Mouse (Mus musculus) limb, embryonic 12.5 days (tissue): ENCODE results near the gene Rsph3b. TPM values are rescaled to one million over a fixed set of nuclear protein-coding genes. Genes with fewer than 3 reads are reported as not detected.
"Not testable (repeated sequence)": the region's sequence is repeated elsewhere in the genome, so short reads cannot be mapped to it uniquely, and the experiment has no call there.

ENCODE experiments used
- ATAC-seq: fragments of 200-750 bp; cut with Nextera tagmentation; 2 replicates; pipeline ENCODE4 v1.8.0; 2017; ENCODE audit warnings: low read depth, moderate TSS enrichment; ENCODE audit not compliant: insufficient number of reproducible peaks, insufficient read depth, low FRiP score, low TSS enrichment
- H3K27ac ChIP-seq: fragments of 300-500 bp; sonication (generic); 2 replicates; pipeline ENCODE4 v1.5.1; 2016; ENCODE audit warnings: mild to moderate bottlenecking, moderate library complexity
- H3K27me3 ChIP-seq: fragments of 300-500 bp; sonication (generic); 2 replicates; pipeline ENCODE4 v1.6.1; 2016; ENCODE audit warnings: mild to moderate bottlenecking, moderate library complexity
- H3K36me3 ChIP-seq: fragments of 300-500 bp; sonication (generic); 2 replicates; pipeline ENCODE4 v1.6.1; 2016; ENCODE audit warnings: mild to moderate bottlenecking, moderate library complexity
- H3K4me1 ChIP-seq: fragments of 300-500 bp; sonication (generic); replicated peaks from 2 replicates; pipeline ENCODE4 v1.6.1; 2016
- H3K4me2 ChIP-seq: fragments of 300-500 bp; sonication (generic); 2 replicates; pipeline ENCODE4 v1.6.1; 2016; ENCODE audit warnings: mild to moderate bottlenecking, moderate library complexity
- H3K4me3 ChIP-seq: fragments of 300-500 bp; sonication (generic); replicated peaks from 2 replicates; pipeline ENCODE4 v1.5.1; 2016; ENCODE audit warnings: mild to moderate bottlenecking
- H3K9ac ChIP-seq: fragments of 300-500 bp; sonication (generic); replicated peaks from 2 replicates; pipeline ENCODE4 v1.6.1; 2016; ENCODE audit warnings: mild to moderate bottlenecking, moderate library complexity
- H3K9me3 ChIP-seq: fragments of 300-500 bp; sonication (generic); 2 replicates; pipeline ENCODE4 v1.6.1; 2016; ENCODE audit warnings: mild to moderate bottlenecking, moderate library complexity
- WGBS: fragments of 180-500 bp; shearing (Covaris S2); methylation state at CpG from one replicate; pipeline ENCODE4 v1.1.7; 2016; 5-methylcytosine and 5-hydroxymethylcytosine counted together
- polyA plus RNA-seq: library from polyadenylated mRNA; unstranded; fragments of >200 nt; fragmentation: Nextera tagmentation; extraction: Ambion mirVana; gene quantifications from 2 replicates; pipeline ENCODE4 v1.2.1, GENCODE M21; 2016

Gene Rsph3b
- 37.7 and 44.0 TPM in 2 replicates for polyA plus RNA-seq

DNA sequence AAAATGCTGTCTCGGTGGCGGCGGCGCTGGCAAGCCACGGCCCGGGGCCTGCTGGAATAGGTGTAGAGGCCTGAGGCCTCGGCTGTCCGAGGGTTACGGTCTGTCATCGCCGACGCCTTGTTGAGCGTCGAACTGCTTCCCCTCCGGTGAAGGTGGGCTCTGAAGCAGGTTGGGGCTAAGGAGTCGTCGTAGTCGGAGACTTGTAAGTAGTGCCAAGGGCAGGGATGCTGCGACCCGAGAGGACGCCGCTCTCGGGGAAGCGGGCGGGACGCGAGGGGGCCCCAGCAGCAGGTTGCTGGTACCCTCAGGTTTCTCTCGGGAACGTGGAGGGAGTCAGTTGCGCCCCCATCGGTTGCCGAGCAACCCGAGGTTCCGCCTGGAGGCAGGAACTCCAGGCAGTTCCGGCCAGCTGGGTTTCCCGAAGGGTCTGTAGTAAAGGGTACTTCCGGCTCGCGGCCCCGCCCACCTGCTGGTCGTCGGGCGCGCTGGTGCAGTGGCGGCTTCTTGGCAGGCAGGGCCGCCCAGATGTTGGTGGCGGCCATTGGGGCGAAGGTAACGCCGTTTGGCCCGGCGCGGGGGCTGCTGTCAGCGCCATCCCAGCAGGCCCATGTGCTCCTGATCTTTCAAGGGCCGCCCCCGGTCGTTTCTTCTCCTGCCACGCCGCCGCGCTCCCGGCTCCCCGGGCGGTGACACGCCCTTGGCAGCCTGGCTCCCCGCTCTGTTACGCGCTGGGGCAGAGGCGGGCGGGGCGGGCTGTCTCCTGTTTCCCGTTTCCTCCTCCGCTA lies at the start of gene Rsph3b:
Gene Rsph3b (minus strand): TSS at position 699 of the 785 bp plus-strand sequence.
- ATAC-seq, result peak; percentile 97
- Histone ChIP-seq H3K4me3 (peak within 1 kb of the TSS; percentile 54), H3K27ac (peak within 1 kb of the TSS; percentile 90), H3K9ac (peak within 1 kb of the TSS; percentile 52; the same call in 1 of the 2 replicates), H3K4me2 (peak within 1 kb of the TSS; percentile 60)
- not testable (repeated sequence) for H3K36me3 ChIP-seq, H3K4me1 ChIP-seq, H3K9me3 ChIP-seq, H3K27me3 ChIP-seq
- WGBS, result 1% methylated on average over 73 of the region's 73 CpGs

DNA sequence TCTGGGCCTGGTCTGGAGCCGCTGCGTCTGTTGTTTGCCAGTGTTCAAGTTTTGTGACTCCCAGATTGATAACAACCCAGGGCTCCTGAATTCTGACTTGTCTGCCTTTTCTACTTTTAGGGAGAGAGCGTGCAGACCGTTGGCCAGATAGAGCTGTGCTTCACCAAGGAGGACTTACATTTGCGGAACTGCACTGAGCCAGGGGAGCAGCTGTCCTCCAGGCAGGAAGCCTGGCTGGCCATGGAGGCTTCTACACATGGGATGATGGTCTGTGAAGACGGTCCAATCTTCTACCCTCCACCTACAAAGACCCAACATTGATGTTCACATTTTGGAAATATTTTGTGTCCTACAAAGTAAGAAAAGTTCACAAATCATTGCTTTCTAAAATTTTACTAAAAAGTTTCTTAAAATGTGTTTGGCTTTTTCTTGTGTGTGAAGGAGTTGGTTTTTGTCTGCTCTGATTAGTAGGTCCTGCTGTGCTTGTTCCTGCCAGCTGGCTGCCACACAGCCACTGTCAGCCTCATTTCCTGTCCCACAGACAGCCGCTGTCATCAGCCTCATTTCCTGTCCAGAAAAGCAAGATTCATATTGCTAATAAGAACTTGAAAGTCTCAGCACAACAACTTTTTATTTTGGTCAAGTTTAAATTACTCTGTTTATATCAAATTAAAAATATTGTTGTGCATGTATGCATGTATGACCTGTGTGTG lies 49.5 kb upstream of the Rsph3b start:
- no CpG with 5 or more reads among the region's 7 CpGs for WGBS
- not testable (repeated sequence) for H3K4me3 ChIP-seq, H3K9me3 ChIP-seq, H3K4me1 ChIP-seq, H3K4me2 ChIP-seq, H3K27me3 ChIP-seq, H3K9ac ChIP-seq, H3K27ac ChIP-seq, H3K36me3 ChIP-seq, ATAC-seq

DNA sequence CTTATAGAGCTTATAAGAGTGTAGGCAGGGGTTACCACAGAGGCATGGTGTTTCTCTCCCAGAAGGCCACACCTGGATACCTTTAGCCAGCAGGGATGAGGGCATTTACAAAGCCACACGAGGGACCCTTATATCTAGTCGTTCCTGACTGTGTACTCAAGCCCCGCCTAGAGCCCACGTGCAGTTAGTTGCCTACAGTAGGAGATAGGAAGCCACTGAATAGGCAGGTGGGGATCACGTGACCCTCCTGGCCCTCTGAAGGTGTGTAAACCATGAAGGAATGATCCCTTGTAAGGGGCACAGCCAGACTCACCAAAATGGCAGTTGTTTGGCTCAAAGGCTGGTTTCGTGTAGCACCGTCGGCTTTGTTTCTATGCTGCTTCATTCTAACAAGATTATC lies 48.3 kb upstream of the Rsph3b start:
- ATAC-seq, H3K27ac ChIP-seq, H3K4me1 ChIP-seq, H3K4me2 ChIP-seq, H3K9me3 ChIP-seq, H3K36me3 ChIP-seq, H3K9ac ChIP-seq, H3K27me3 ChIP-seq, H3K4me3 ChIP-seq: not testable (repeated sequence)
- 89% methylated on average over 8 of the region's 8 CpGs for WGBS

DNA sequence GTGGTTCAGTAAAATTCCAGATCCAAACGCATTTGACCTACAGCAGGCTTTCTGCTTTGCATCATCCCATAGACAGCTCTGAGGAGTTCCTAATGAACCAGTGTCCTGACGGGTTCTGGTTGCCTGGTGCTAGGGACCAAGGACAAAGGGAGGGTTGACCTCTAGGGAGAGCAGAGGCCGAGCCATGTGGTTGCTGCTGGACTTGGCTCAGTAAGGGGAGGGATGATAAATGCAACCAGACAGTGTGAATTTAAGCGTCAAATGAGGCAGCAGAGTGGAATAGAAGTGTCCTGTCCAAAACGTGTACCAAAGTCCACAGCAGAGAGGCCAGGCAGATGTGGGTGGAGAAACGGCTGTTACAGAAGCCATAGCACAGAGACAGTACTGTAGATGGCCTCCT lies 47.0 kb upstream of the Rsph3b start:
- not testable (repeated sequence) for H3K36me3 ChIP-seq, H3K27me3 ChIP-seq, H3K4me3 ChIP-seq, H3K9ac ChIP-seq, ATAC-seq, H3K27ac ChIP-seq, H3K9me3 ChIP-seq, H3K4me2 ChIP-seq, H3K4me1 ChIP-seq
- no CpG with 5 or more reads among the region's 6 CpGs for WGBS

DNA sequence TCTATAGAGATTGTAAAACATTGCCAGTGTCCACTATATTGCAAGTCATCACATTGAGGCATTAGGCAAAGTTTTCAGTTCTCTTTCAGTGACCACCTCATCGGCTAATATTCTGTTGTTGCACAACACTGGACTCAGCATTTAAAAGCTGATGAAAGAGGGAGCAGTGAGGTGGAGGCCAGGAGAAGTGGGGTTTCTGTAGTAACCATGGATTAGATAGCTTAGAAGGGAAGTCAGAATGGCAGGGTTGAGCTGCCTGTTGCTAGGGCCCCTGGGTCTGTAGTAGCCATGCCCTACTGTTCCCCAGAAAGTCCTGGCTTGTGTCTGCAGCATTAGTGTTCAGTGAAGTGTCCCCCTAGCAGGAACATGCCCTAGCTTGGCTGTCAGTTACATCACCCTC lies 37.6 kb upstream of the Rsph3b start:
- H3K9me3 ChIP-seq, ATAC-seq, H3K27me3 ChIP-seq, H3K4me2 ChIP-seq, H3K27ac ChIP-seq, H3K4me1 ChIP-seq, H3K36me3 ChIP-seq, H3K4me3 ChIP-seq, H3K9ac ChIP-seq: not testable (repeated sequence)
- WGBS, result 100% methylated on average over 1 of the region's 1 CpGs

DNA sequence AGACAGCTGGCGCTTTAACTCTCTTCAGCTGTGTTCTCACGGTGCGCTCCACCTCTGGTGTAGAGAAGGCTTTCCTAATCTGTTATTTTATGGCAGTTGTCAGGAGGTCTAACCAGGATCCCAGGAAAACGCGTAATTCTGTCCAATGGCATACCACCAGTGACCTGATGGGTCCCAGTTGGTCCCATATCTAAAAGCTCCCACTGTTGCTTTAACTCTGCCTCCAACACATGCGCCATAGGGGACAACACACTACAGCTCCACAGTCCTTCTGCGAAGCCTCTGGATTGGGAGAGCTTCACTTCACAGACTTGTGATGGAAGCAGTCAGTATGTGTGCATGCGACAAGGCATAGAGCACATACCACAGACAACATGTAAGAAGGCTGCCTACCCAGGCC lies 31.7 kb upstream of the Rsph3b start:
- not testable (repeated sequence) for H3K4me1 ChIP-seq, ATAC-seq, H3K27me3 ChIP-seq, H3K27ac ChIP-seq, H3K9ac ChIP-seq, H3K36me3 ChIP-seq, H3K4me2 ChIP-seq, H3K4me3 ChIP-seq, H3K9me3 ChIP-seq
- 81% methylated on average over 5 of the region's 8 CpGs for WGBS

DNA sequence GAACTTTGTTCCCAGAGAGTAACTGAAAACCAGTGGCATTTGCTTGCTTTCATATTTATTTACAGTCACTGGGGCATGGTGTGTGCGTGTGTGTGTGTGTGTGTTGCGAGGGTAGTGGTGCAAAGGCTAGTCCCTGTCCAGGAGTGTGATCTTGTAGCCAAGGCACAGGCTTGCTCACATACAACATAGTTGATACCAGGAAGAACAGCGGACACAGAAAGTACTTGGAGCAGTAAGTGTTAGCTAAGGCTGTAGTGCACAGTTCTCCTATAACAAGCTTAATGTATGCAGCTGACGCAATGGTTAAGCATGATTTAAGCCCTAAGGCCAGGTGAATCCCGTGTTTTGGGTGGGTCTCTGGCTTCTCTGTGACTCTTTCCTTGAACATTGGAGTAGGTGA lies 30.9 kb upstream of the Rsph3b start:
- H3K9ac ChIP-seq, result peak overlapping the region; percentile 54; the same call in 1 of the 2 replicates
- not testable (repeated sequence) for H3K27me3 ChIP-seq, ATAC-seq, H3K36me3 ChIP-seq, H3K9me3 ChIP-seq, H3K27ac ChIP-seq, H3K4me1 ChIP-seq
- WGBS, result 27% methylated on average over 5 of the region's 5 CpGs
- peak overlapping the region; percentile 53 for H3K4me3 ChIP-seq
- peak overlapping the region; percentile 56 for H3K4me2 ChIP-seq

DNA sequence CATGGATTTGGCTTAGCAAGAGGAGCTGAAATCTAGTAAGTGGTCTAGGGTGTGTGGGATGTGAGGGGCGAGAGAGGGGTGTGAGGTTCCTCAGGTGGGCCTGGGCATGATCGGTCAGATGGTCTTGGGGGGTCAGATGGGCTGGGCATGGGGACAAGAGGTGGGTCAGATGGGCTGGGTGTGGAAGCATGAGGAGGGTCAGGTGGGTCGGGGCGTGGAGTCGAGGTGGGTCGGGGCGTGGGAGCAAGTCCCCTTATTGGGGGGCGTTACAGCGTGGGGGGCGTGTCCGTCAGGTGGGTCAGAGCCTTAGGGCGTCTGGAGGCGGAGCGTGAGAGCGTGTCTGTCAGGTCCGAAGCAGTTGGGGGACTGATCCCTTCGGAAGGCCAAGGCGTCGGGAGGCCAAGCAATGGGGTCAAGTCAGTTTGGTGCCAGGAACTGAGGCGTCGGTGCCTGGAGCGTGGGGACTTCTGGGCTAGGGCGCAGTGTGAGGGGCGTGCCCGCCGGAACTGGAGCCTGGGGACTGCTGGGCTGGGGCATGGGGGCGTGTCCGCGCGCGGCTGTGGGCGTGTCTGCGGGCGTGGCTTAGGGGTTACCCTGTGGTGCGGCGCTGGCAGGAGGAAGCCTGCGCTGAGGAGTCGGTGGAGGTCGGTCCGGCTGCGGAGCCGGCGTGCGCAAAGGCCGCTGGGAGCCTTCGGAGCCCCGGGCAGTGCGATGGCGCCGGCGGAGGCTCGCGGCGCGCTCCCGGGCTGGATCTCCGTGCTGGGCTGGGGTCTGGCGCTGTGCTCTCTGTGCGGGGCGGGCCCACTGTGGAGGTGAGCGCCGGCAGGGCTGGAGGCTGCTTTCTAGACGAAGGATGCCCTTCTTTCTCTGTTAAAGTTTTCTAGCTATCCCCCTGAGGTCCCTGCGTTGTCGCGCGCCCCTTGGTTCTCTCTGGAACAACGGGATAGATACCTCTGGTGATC lies 30.1 kb upstream of the Rsph3b start, which contains the start of gene Gm49721:
Gene Gm49721 (plus strand): TSS at position 618 of the 962 bp plus-strand sequence.
- peak within 1 kb of the TSS; percentile 56 for H3K4me2 ChIP-seq
- H3K36me3 ChIP-seq, H3K4me1 ChIP-seq, H3K9me3 ChIP-seq, H3K27me3 ChIP-seq: not testable (repeated sequence)
- peak within 1 kb of the TSS; percentile 54; the same call in 1 of the 2 replicates for H3K9ac ChIP-seq
- H3K27ac ChIP-seq, result peak within 1 kb of the TSS; percentile 56; the same call in 1 of the 2 replicates
- peak; percentile 98 for ATAC-seq
- H3K4me3 ChIP-seq, result peak within 1 kb of the TSS; percentile 53
- WGBS, result 2% methylated on average over 53 of the region's 68 CpGs

DNA sequence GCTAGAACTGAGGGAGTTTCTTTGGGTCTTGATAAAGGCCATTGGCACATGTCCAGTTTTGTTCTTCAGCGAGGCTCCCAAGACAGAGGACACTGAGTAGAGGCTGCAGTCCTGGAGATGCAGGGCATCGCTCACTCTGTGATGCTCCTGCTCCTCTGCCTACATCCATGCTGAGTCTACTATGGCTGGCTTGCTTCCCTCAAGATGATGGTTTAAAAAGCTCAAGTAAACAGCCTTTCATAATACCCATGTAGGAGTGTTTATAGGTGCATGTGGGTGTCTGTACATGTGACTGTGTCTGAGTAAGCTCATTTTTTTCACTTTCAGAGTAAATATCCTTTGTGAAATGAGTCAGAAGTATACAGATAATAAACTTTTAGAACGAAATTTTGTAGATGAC lies 26.5 kb upstream of the Rsph3b start:
- not testable (repeated sequence) for H3K4me3 ChIP-seq, H3K36me3 ChIP-seq, H3K27me3 ChIP-seq, H3K9ac ChIP-seq, ATAC-seq, H3K4me1 ChIP-seq, H3K27ac ChIP-seq, H3K4me2 ChIP-seq, H3K9me3 ChIP-seq
- 80% methylated on average over 3 of the region's 3 CpGs for WGBS

DNA sequence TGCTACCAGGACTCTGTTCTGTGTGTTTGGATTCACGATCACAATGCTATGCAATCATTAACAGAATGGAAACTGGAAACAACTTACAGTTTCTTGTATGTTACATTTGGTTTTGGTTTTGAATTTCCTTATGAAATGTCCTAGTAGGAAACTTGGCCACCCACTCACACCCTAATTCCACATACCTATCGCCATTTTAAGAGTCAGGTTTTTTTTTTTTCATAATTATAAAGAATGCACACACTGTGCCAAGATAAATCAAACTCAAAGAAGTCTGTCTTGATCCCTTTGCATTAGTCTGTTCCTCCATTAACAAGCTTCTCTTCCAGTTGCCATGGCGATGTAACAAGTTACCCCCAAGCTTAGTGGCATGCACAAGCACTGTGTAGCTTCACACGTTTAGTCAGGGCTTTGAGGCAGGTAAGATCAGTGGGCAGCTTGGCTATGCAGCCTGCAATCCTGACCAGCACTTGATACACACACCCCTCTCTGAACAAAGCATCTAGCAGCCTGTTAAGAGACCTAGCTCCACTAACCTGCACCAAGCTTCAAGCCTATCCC lies 24.4 kb upstream of the Rsph3b start:
- H3K9ac ChIP-seq, ATAC-seq, H3K36me3 ChIP-seq, H3K4me3 ChIP-seq, H3K27ac ChIP-seq, H3K4me2 ChIP-seq, H3K4me1 ChIP-seq, H3K27me3 ChIP-seq, H3K9me3 ChIP-seq: not testable (repeated sequence)
- WGBS, result 63% methylated on average over 4 of the region's 4 CpGs

DNA sequence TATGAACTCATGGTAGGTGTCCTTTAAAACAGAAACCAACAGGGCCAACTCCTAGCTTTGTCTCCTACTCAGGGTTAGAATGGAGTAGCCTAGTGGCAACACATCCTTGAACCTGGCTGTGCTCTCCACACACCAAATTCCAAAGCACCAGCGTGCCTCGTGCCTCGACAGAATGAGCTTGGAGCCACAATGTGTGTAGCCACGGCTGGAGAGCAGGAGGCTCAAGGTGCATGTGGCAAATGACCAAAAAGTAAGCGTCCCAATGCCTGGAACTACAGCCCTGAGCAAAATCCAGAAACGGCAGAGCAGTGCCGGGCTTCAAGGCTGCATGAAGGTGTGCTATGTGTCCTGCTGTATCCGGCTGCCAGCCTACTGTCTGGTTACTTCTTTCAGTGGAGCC lies 22.8 kb upstream of the Rsph3b start:
- H3K27ac ChIP-seq, H3K27me3 ChIP-seq, H3K9ac ChIP-seq, H3K4me2 ChIP-seq, H3K4me1 ChIP-seq, H3K36me3 ChIP-seq, H3K9me3 ChIP-seq, ATAC-seq, H3K4me3 ChIP-seq: not testable (repeated sequence)
- 77% methylated on average over 8 of the region's 8 CpGs for WGBS
